Comparison of ENCODE assay signal across 9 mouse cellular contexts in genomic region chr9:61878889-61879288, GRCm38 (mm10). TPM values are rescaled to one million over a fixed set of nuclear protein-coding genes. Genes with fewer than 3 reads are reported as not detected.
DNase-seq lines count a peak whose midpoint lies in the region; ATAC-seq and TF ChIP-seq lines count a peak whose summit lies in the region.
"Had no signal": no experiment of that assay in that cellular context is flagged by ENCODE, and none has a peak within 500 bp of the region (broad histone marks: within the 10 kb centered on the region; RNA-seq: fewer than 3 reads in every experiment).

No protein-coding gene starts in this region.

- H3K4me3 ChIP-seq in ES-Bruce4 (ENCODE audit: low read depth, low read length), result no peak overlapping the region
- H3K4me3 ChIP-seq in liver, postnatal 0 days (ENCODE audit: low read depth, low read length), result no peak overlapping the region
- H3K4me3 ChIP-seq: erythroblast, embryonic 14.5 days had no signal

- H3K4me2 ChIP-seq in liver, postnatal 0 days (ENCODE audit: low read depth, low read length), result no peak overlapping the region

- peak; percentile 22 for DNase-seq in 3134 (ENCODE audit: extremely low read depth, insufficient read length, low spot score)
- DNase-seq in cerebellum, adult 8-10 months, result peak; percentile 42
- peak; percentile 62 to 75 for DNase-seq in frontal cortex, postnatal 14 days (ENCODE audit: low spot score in 2 of 2)
- peak; percentile 73 for DNase-seq in kidney, postnatal 14 days
- peak; percentile 75 for DNase-seq in liver, postnatal 0 days
- peak; percentile 70 to 82 for DNase-seq in right cerebral cortex, adult 2 months (ENCODE audit: low spot score in 2 of 2)

- H3K4me1 ChIP-seq in ES-Bruce4 (ENCODE audit: control insufficient read depth, insufficient read depth, low read length), result no peaks in the 10 kb centered on the region
- peaks cover 2% of the 10 kb centered on the region; the same call in 1 of the 2 replicates for H3K4me1 ChIP-seq in liver, postnatal 0 days (ENCODE audit: insufficient read depth)

- peak; percentile 74 for TF ChIP-seq CTCF in ES-Bruce4 (IDR thresholded peaks at IDR 0.05; ENCODE audit: low read depth, low read length)
- TF ChIP-seq CTCF in liver, postnatal 0 days (IDR thresholded peaks at IDR 0.05; ENCODE audit: low read depth), result peak; percentile 75

- TF ChIP-seq POLR2A in ES-Bruce4 (IDR thresholded peaks at IDR 0.05; ENCODE audit: insufficient read depth, low read length), result no peak

- WGBS in liver, postnatal 0 days (ENCODE audit: insufficient replicate concordance), result 35% methylated on average over 2 of the region's 2 CpGs

- no peak for ATAC-seq in liver, postnatal 0 days
- no peak for ATAC-seq in erythroid progenitor cell, adult 5-6 weeks (replicated peaks; ENCODE audit: low FRiP score, poor library complexity, severe bottlenecking)

- no peak for TF ChIP-seq EP300 in ES-Bruce4 (IDR thresholded peaks at IDR 0.05; ENCODE audit: insufficient read depth, low read depth, low read length)
- no peak for TF ChIP-seq EP300 in liver, postnatal 0 days (IDR thresholded peaks at IDR 0.05; ENCODE audit: low read depth)

- H3K27me3 ChIP-seq in ES-Bruce4 (ENCODE audit: control insufficient read depth, insufficient read depth, low read length, poor library complexity, severe bottlenecking), result no peaks in the 10 kb centered on the region
- no peaks in the 10 kb centered on the region for H3K27me3 ChIP-seq in liver, postnatal 0 days (ENCODE audit: insufficient read depth, low read length)

- no peak overlapping the region for H3K9ac ChIP-seq in ES-Bruce4 (ENCODE audit: low read depth, poor library complexity, severe bottlenecking)
- H3K9ac ChIP-seq in liver, postnatal 0 days (replicated peaks), result no peak overlapping the region

- no peaks in the 10 kb centered on the region for H3K9me3 ChIP-seq in ES-Bruce4 (replicated peaks; ENCODE audit: control insufficient read depth, insufficient read depth, low read length, poor library complexity, severe bottlenecking)
- no peaks in the 10 kb centered on the region for H3K9me3 ChIP-seq in liver, postnatal 0 days (ENCODE audit: low read length)

- H3K27ac ChIP-seq in ES-Bruce4 (ENCODE audit: insufficient read depth, low read length), result no peak overlapping the region
- H3K27ac ChIP-seq in liver, postnatal 0 days (ENCODE audit: low read depth), result no peak overlapping the region

- no peaks in the 10 kb centered on the region for H3K36me3 ChIP-seq in ES-Bruce4 (ENCODE audit: control insufficient read depth, insufficient read depth, low read length, poor library complexity, severe bottlenecking)
- no peaks in the 10 kb centered on the region for H3K36me3 ChIP-seq in liver, postnatal 0 days (replicated peaks; ENCODE audit: insufficient read depth, low read length)

RNA-seq across cellular contexts. Expression of gene Rplp1, which starts 35.5 kb away (rescaled TPM):
- 6,021 and 6,375 TPM in 2 replicates for polyA plus RNA-seq in ES-Bruce4 (2011; ENCODE audit: insufficient read depth, insufficient read length, low read depth, missing spikeins)
- 1,022 and 1,029 TPM in 2 replicates for polyA plus RNA-seq in liver, postnatal 0 days (2015; fragmentation: Nextera tagmentation; extraction: Ambion mirVana)
- 1,048 and 1,068 TPM in 2 replicates for total RNA-seq in erythroid progenitor cell, adult 5-6 weeks (2015; ENCODE audit: low replicate concordance)
- total RNA-seq in erythroid progenitor cell, adult 5-6 weeks (2017; ENCODE audit: low replicate concordance), result 1,077 and 1,422 TPM in 2 replicates

Comparison
In these comparisons a context has a peak if more than half of its experiments do, and no peak if none do; other contexts are left out.
1. DNase-seq: peak in every context shown above with its lines; median percentile 76 in right cerebral cortex, adult 2 months; 75 in liver, postnatal 0 days; 73 in kidney, postnatal 14 days; 68 in frontal cortex, postnatal 14 days; 42 in cerebellum, adult 8-10 months; 22 in 3134.